Mouse (Mus musculus) hindbrain, embryonic 11.5 days (tissue): Measurements from ENCODE around the gene Ddt. TPM values are rescaled to one million over a fixed set of nuclear protein-coding genes. Genes with fewer than 3 reads are reported as not detected.

Source experiments
- ATAC-seq: fragments of 200-750 bp; cut with Nextera tagmentation; 2 replicates; pipeline ENCODE4 v1.8.0; 2017; ENCODE audit warnings: mild to moderate bottlenecking, moderate TSS enrichment, moderate library complexity; ENCODE audit not compliant: low FRiP score
- DNase-seq: peaks from one replicate; pipeline ENCODE4 v3.0.0-alpha.2; 2015; ENCODE audit warnings: low spot score
- H3K27ac ChIP-seq: fragments of 300-500 bp; sonication (generic); 2 replicates; pipeline ENCODE4 v1.5.1; 2014; ENCODE audit warnings: mild to moderate bottlenecking, low read depth, low read length
- H3K27me3 ChIP-seq: fragments of 300-500 bp; sonication (generic); 2 replicates; pipeline ENCODE4 v1.6.1; 2014; ENCODE audit warnings: mild to moderate bottlenecking, low read length, moderate library complexity, mixed read lengths; ENCODE audit not compliant: control insufficient read depth, insufficient read depth
- H3K36me3 ChIP-seq: fragments of 300-500 bp; sonication (generic); 2 replicates; pipeline ENCODE4 v1.6.1; 2014; ENCODE audit warnings: mild to moderate bottlenecking, low read length, moderate library complexity, mixed read lengths; ENCODE audit not compliant: control insufficient read depth, insufficient read depth
- H3K4me1 ChIP-seq: fragments of 300-500 bp; sonication (generic); replicated peaks from 2 replicates; pipeline ENCODE4 v1.6.1; 2014; ENCODE audit warnings: low read length, mixed read lengths; ENCODE audit not compliant: control insufficient read depth, insufficient read depth
- H3K4me2 ChIP-seq: fragments of 300-500 bp; sonication (generic); replicated peaks from 2 replicates; pipeline ENCODE4 v1.6.1; 2014; ENCODE audit warnings: mild to moderate bottlenecking, low read depth, low read length
- H3K4me3 ChIP-seq: fragments of 300-500 bp; sonication (generic); 2 replicates; pipeline ENCODE4 v1.5.1; 2014; ENCODE audit warnings: low read depth, low read length
- H3K9ac ChIP-seq: fragments of 300-500 bp; sonication (generic); 2 replicates; pipeline ENCODE4 v1.6.1; 2014; ENCODE audit warnings: low read depth, low read length
- H3K9me3 ChIP-seq: fragments of 300-500 bp; sonication (generic); 2 replicates; pipeline ENCODE4 v1.6.1; 2016; ENCODE audit warnings: low read length; ENCODE audit not compliant: control insufficient read depth
- WGBS: fragments of 180-500 bp; shearing (Covaris S2); extraction: QIAGEN DNeasy Blood & Tissue Kit; methylation state at CpG from one replicate; pipeline ENCODE4 v1.1.7; 2014; 5-methylcytosine and 5-hydroxymethylcytosine counted together
- polyA plus RNA-seq: library from polyadenylated mRNA; unstranded; fragments of >200 nt; fragmentation: Nextera tagmentation; extraction: Ambion mirVana; gene quantifications from 2 replicates; pipeline ENCODE4 v1.2.1, GENCODE M21; 2014

The Ddt gene
- polyA plus RNA-seq, 1 experiment from 2014 or later: 91.7 TPM

- Histone ChIP-seq H3K9me3 (no peaks in the 10 kb centered on the region), H3K27ac (no peak overlapping the region), H3K4me3 (no peak overlapping the region), H3K4me2 (no peak overlapping the region; the same call in 1 of the 2 replicates), H3K27me3 (no peaks in the 10 kb centered on the region), H3K9ac (no peak overlapping the region), H3K4me1 (0 out of 2 replicates have a peak, but pooled peaks cover 4% of the 10 kb centered on the region), H3K36me3 (no peaks in the 10 kb centered on the region)
- DNase-seq: no peak
- 97% methylated on average over 3 of the region's 3 CpGs for WGBS
- no peak for ATAC-seq
These were observed 10.8 kb downstream of the Ddt start for GRCm38 (mm10) chr10:75762413-75762812.

DNA sequence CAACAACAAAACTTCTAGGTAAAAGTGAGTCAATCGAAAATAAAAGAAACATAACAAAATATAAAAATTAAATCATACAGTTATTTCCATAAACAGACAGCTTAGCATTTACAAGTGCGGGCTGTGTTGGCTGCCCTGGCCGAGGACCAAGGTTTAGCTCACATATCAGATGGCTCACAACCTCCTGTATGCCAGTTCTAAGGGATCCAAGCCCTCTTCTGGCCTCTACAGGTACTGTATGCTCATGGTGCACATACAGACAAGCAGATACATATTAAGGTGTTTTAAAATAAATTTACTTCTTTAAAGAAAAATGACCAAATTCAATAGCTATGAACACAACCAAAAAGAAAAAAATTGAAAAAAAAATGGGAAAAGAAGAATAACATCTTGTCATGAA, 12.9 kb downstream of the Ddt start:
- ATAC-seq: no peak
- no peak overlapping the region for H3K9ac ChIP-seq
- no peak for DNase-seq
- no peak overlapping the region for H3K4me3 ChIP-seq
- no peak overlapping the region for H3K27ac ChIP-seq
- no peaks in the 10 kb centered on the region for H3K36me3 ChIP-seq
- 91% methylated on average over 3 of the region's 3 CpGs for WGBS
- H3K27me3 ChIP-seq: no peaks in the 10 kb centered on the region
- no peaks in the 10 kb centered on the region for H3K9me3 ChIP-seq
- 0 out of 2 replicates have a peak, but pooled peaks cover 4% of the 10 kb centered on the region for H3K4me1 ChIP-seq
- no peak overlapping the region for H3K4me2 ChIP-seq

DNA sequence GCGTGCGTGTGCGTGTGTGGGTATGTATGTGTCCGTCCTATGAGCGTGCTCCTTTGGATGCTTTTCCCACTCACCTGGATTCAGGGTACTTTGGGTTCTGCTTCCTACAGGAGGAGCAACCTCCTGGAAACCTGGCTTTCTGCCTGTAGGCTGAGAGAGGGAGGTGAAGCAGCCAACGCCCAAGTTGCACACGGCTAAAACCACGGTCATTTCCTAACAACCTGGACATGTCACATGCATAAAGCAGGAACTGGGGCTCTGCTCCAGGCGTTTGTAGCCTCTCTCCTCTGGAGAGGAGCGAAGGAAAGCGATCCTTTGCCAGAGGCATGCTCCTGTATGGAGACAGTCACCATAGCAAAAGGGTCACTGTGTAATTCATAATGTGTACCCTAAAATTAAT, 16.5 kb downstream of the Ddt start:
- Histone ChIP-seq H3K4me3 (no peak overlapping the region), H3K36me3 (peaks cover 7% of the 10 kb centered on the region; the same call in 1 of the 2 replicates), H3K4me1 (no peaks in the 10 kb centered on the region), H3K9ac (no peak overlapping the region), H3K27me3 (no peaks in the 10 kb centered on the region), H3K27ac (no peak overlapping the region), H3K4me2 (no peak overlapping the region), H3K9me3 (no peaks in the 10 kb centered on the region)
- no peak for ATAC-seq
- 95% methylated on average over 11 of the region's 11 CpGs for WGBS
- DNase-seq: no peak

DNA sequence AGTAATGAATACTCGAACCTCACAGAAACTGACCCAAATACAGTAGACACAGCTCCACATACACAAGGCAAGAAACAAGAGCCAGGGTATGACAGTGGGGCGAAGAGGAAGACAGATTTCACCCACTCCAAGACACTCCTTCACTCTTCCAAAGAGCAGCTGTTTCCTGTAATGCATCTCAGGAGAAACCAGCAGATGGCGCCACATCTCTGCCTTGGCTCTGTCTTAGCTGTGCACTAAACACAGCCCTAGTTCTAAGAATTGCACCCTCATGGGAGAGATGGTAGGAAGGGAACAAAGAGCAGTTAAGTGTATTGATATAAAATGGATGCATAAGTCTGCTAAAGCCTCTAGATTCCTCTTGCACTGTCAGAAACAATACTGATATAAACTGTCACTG, 29.2 kb downstream of the Ddt start:
- Histone ChIP-seq H3K27me3 (no peaks in the 10 kb centered on the region), H3K4me1 (no peaks in the 10 kb centered on the region), H3K9me3 (no peaks in the 10 kb centered on the region), H3K36me3 (no peaks in the 10 kb centered on the region; the same call in 1 of the 2 replicates), H3K4me3 (no peak overlapping the region), H3K27ac (no peak overlapping the region), H3K4me2 (no peak overlapping the region), H3K9ac (no peak overlapping the region)
- 44% methylated on average over 3 of the region's 3 CpGs for WGBS
- DNase-seq (peak; percentile 85), ATAC-seq (peak; percentile 78; the same call in 1 of the 2 replicates)

- no peak overlapping the region for H3K27ac ChIP-seq
- DNase-seq (no peak), ATAC-seq (no peak)
- H3K4me3 ChIP-seq: no peak overlapping the region
- 91% methylated on average over 12 of the region's 12 CpGs for WGBS
- no peaks in the 10 kb centered on the region for H3K9me3 ChIP-seq
- H3K4me2 ChIP-seq: no peak overlapping the region
- H3K36me3 ChIP-seq: no peaks in the 10 kb centered on the region; the same call in 1 of the 2 replicates
- no peak overlapping the region for H3K9ac ChIP-seq
- H3K27me3 ChIP-seq: no peaks in the 10 kb centered on the region
- H3K4me1 ChIP-seq: no peaks in the 10 kb centered on the region
These were observed 29.8 kb downstream of the Ddt start for GRCm38 (mm10) chr10:75743369-75743768.

DNA sequence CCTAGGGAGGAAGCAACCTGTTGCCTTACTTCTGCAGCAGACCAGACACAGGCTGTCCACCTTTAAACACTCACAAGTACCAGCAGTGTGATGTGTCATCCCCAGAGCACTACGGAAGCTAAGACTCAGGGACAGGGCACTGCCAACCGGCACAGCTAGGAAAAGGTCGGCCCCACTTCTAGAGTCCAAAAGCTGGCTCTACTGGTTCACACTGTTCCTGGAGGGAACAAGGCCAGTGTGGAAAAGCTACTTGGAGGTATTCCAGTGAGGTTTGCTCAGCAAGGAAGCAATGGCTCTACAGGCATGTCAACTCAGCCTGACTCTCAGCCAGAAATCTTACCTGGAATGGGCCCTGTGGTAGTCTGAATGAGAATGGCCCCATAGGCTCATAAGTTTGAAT, 32.3 kb downstream of the Ddt start:
- Histone ChIP-seq H3K4me1 (no peaks in the 10 kb centered on the region), H3K4me2 (no peak overlapping the region), H3K9me3 (no peaks in the 10 kb centered on the region), H3K4me3 (no peak overlapping the region), H3K36me3 (no peaks in the 10 kb centered on the region; the same call in 1 of the 2 replicates), H3K9ac (no peak overlapping the region), H3K27me3 (no peaks in the 10 kb centered on the region), H3K27ac (no peak overlapping the region)
- ATAC-seq: no peak
- 95% methylated on average over 3 of the region's 3 CpGs for WGBS
- DNase-seq: no peak

GRCm38 (mm10) chr10:75725449-75725848, 47.8 kb downstream of the Ddt start:
- H3K9me3 ChIP-seq: no peaks in the 10 kb centered on the region
- H3K4me3 ChIP-seq: no peak overlapping the region
- WGBS: 90% methylated on average over 7 of the region's 7 CpGs
- ATAC-seq (no peak), DNase-seq (no peak)
- no peak overlapping the region for H3K27ac ChIP-seq
- H3K9ac ChIP-seq: no peak overlapping the region
- H3K27me3 ChIP-seq: no peaks in the 10 kb centered on the region
- no peaks in the 10 kb centered on the region for H3K4me1 ChIP-seq
- H3K36me3 ChIP-seq: peaks cover 12% of the 10 kb centered on the region; the same call in 1 of the 2 replicates
- no peak overlapping the region for H3K4me2 ChIP-seq

Other genes with a start within 250 kb of the Ddt start
- gene Lrrc75b, start 213.1 kb downstream of the Ddt start, polyA plus RNA-seq: 4.8 and 6.2 TPM in 2 replicates
- 1.7 and 2.2 TPM in 2 replicates for gene Ggt1, start 211.8 kb downstream of the Ddt start, polyA plus RNA-seq
- gene Ggt5, start 184.1 kb downstream of the Ddt start, polyA plus RNA-seq: 0.31 and 0.66 TPM in 2 replicates
- 2.1 and 2.7 TPM in 2 replicates for gene Susd2, start 129.4 kb downstream of the Ddt start, polyA plus RNA-seq
- 34.8 and 40.9 TPM in 2 replicates for gene Cabin1, start 9.1 kb downstream of the Ddt start, polyA plus RNA-seq
- not detected in 2 replicates for gene Gm20441, start 7.5 kb upstream of the Ddt start, polyA plus RNA-seq
- 1.9 and 2.4 TPM in 2 replicates for gene Gstt3, start 8.0 kb upstream of the Ddt start, polyA plus RNA-seq
- gene Gstt1, start 25.2 kb upstream of the Ddt start, polyA plus RNA-seq: 5.0 and 5.6 TPM in 2 replicates
- not detected in 2 replicates for gene Gstt4, start 49.1 kb upstream of the Ddt start, polyA plus RNA-seq
- 7.8 and 10.0 TPM in 2 replicates for gene Gstt2, start 64.0 kb upstream of the Ddt start, polyA plus RNA-seq
- gene Mif, start 86.8 kb upstream of the Ddt start, polyA plus RNA-seq: 1,947 and 1,962 TPM in 2 replicates
- 2.9 and 3.3 TPM in 2 replicates for gene Derl3, start 120.0 kb upstream of the Ddt start, polyA plus RNA-seq
- 279 and 282 TPM in 2 replicates for gene Smarcb1, start 148.2 kb upstream of the Ddt start, polyA plus RNA-seq
- gene Chchd10, start 159.7 kb upstream of the Ddt start, polyA plus RNA-seq: 8.0 and 9.3 TPM in 2 replicates
- gene Mmp11, start 163.1 kb upstream of the Ddt start, polyA plus RNA-seq: 32.2 and 36.1 TPM in 2 replicates
- 1.3 and 2.0 TPM in 2 replicates for gene Gm867, start 167.3 kb upstream of the Ddt start, polyA plus RNA-seq
- gene Vpreb3, start 169.6 kb upstream of the Ddt start, polyA plus RNA-seq: 0.43 TPM in 1 of 2 replicates, not detected in the other
- 0.22 TPM in 1 of 2 replicates, not detected in the other for gene Gm5134, start 181.1 kb upstream of the Ddt start, polyA plus RNA-seq